Mouse (Mus musculus): ENCODE measurements around the gene Frmd8. TPM values are rescaled to one million over a fixed set of nuclear protein-coding genes. Genes with fewer than 3 reads are reported as not detected.

The Frmd8 gene
- polyA plus RNA-seq, 1 experiment = 18.1 TPM

GRCm38 (mm10) chr19:5830776-5831175 is 44.3 kb downstream of the Frmd8 start:
- WGBS = 86% methylated on average over 7 of the region's 7 CpGs
- no peak overlapping the region for H3K4me3 ChIP-seq (replicated peaks; ENCODE audit: control insufficient read depth, low read depth, low read length)
- H3K27ac ChIP-seq (ENCODE audit: control insufficient read depth, insufficient read depth, low read depth, low read length, poor library complexity) = no peak overlapping the region
- no peak for TF ChIP-seq POLR2A (IDR thresholded peaks at IDR 0.05; ENCODE audit: borderline replicate concordance, control insufficient read depth, low read depth, low read length)
- no peak for TF ChIP-seq CTCF (IDR thresholded peaks at IDR 0.05; ENCODE audit: control insufficient read depth, insufficient read depth, low read length)
- H3K4me1 ChIP-seq (ENCODE audit: control insufficient read depth, insufficient read depth, low read length) = no peaks in the 10 kb centered on the region

- Histone ChIP-seq H3K4me3 (replicated peaks; ENCODE audit: control insufficient read depth, low read depth, low read length) (no peak overlapping the region), H3K4me1 (ENCODE audit: control insufficient read depth, insufficient read depth, low read length) (no peaks in the 10 kb centered on the region), H3K27ac (ENCODE audit: control insufficient read depth, insufficient read depth, low read depth, low read length, poor library complexity) (no peak overlapping the region)
- 91% methylated on average over 19 of the region's 19 CpGs for WGBS
- no peak for TF ChIP-seq POLR2A (IDR thresholded peaks at IDR 0.05; ENCODE audit: borderline replicate concordance, control insufficient read depth, low read depth, low read length)
- TF ChIP-seq CTCF (IDR thresholded peaks at IDR 0.05; ENCODE audit: control insufficient read depth, insufficient read depth, low read length) = no peak
Measured at GRCm38 (mm10) chr19:5829958-5830615, 45.0 kb downstream of the Frmd8 start.

- H3K4me1 ChIP-seq (ENCODE audit: control insufficient read depth, insufficient read depth, low read length) = no peaks in the 10 kb centered on the region
- 90% methylated on average over 7 of the region's 7 CpGs for WGBS
Measured at GRCm38 (mm10) chr19:5828905-5829304, 46.2 kb downstream of the Frmd8 start.

DNA sequence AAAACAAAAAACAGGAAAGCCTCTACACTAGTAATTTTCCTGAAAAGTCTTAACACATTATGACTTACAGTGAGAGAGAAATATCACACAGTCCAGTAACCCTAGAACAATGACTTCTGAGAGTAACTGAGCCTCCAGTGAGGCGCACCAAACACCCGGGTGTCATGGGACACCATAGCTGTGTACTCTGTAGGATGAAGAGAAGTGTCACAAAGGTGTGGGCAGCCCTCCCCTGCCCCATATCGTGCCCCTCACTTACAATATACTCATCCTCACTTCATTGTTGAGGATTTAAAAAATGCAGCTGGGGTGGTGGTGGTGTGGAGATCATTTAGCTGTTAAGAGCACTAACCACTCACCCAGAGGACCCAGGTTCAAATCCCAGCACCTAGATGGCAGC is 46.9 kb downstream of the Frmd8 start:
- Histone ChIP-seq H3K4me3 (replicated peaks; ENCODE audit: control insufficient read depth, low read depth, low read length) (no peak overlapping the region), H3K4me1 (ENCODE audit: control insufficient read depth, insufficient read depth, low read length) (no peaks in the 10 kb centered on the region; the same call in 1 of the 2 replicates), H3K27ac (ENCODE audit: control insufficient read depth, insufficient read depth, low read depth, low read length, poor library complexity) (no peak overlapping the region)
- 93% methylated on average over 3 of the region's 3 CpGs for WGBS
- TF ChIP-seq CTCF (IDR thresholded peaks at IDR 0.05; ENCODE audit: control insufficient read depth, insufficient read depth, low read length) (no peak), POLR2A (IDR thresholded peaks at IDR 0.05; ENCODE audit: borderline replicate concordance, control insufficient read depth, low read depth, low read length) (no peak)

More at GRCm38 (mm10) chr19:5828905-5829304, 46.2 kb downstream of the Frmd8 start:
- no peak overlapping the region for H3K4me3 ChIP-seq (replicated peaks; ENCODE audit: control insufficient read depth, low read depth, low read length)
- TF ChIP-seq CTCF (IDR thresholded peaks at IDR 0.05; ENCODE audit: control insufficient read depth, insufficient read depth, low read length) (no peak), POLR2A (IDR thresholded peaks at IDR 0.05; ENCODE audit: borderline replicate concordance, control insufficient read depth, low read depth, low read length) (no peak)
- H3K27ac ChIP-seq (ENCODE audit: control insufficient read depth, insufficient read depth, low read depth, low read length, poor library complexity) = no peak overlapping the region

- no peak overlapping the region for H3K4me3 ChIP-seq (replicated peaks; ENCODE audit: control insufficient read depth, low read depth, low read length)
- no peaks in the 10 kb centered on the region; the same call in 1 of the 2 replicates for H3K4me1 ChIP-seq (ENCODE audit: control insufficient read depth, insufficient read depth, low read length)
- TF ChIP-seq POLR2A (IDR thresholded peaks at IDR 0.05; ENCODE audit: borderline replicate concordance, control insufficient read depth, low read depth, low read length) (no peak), CTCF (IDR thresholded peaks at IDR 0.05; ENCODE audit: control insufficient read depth, insufficient read depth, low read length) (no peak)
- 84% methylated on average over 9 of the region's 9 CpGs for WGBS
- no peak overlapping the region for H3K27ac ChIP-seq (ENCODE audit: control insufficient read depth, insufficient read depth, low read depth, low read length, poor library complexity)
Measured at GRCm38 (mm10) chr19:5827456-5828154, 47.5 kb downstream of the Frmd8 start.

- WGBS = 94% methylated on average over 6 of the region's 6 CpGs
- TF ChIP-seq POLR2A (IDR thresholded peaks at IDR 0.05; ENCODE audit: borderline replicate concordance, control insufficient read depth, low read depth, low read length) (no peak), CTCF (IDR thresholded peaks at IDR 0.05; ENCODE audit: control insufficient read depth, insufficient read depth, low read length) (no peak)
- Histone ChIP-seq H3K4me3 (replicated peaks; ENCODE audit: control insufficient read depth, low read depth, low read length) (no peak overlapping the region), H3K4me1 (ENCODE audit: control insufficient read depth, insufficient read depth, low read length) (no peaks in the 10 kb centered on the region; the same call in 1 of the 2 replicates), H3K27ac (ENCODE audit: control insufficient read depth, insufficient read depth, low read depth, low read length, poor library complexity) (no peak overlapping the region)
Measured at GRCm38 (mm10) chr19:5827044-5827443, 48.0 kb downstream of the Frmd8 start.

GRCm38 (mm10) chr19:5826731-5827002 is 48.4 kb downstream of the Frmd8 start:
- Histone ChIP-seq H3K4me3 (replicated peaks; ENCODE audit: control insufficient read depth, low read depth, low read length) (no peak overlapping the region), H3K4me1 (ENCODE audit: control insufficient read depth, insufficient read depth, low read length) (no peaks in the 10 kb centered on the region; the same call in 1 of the 2 replicates), H3K27ac (ENCODE audit: control insufficient read depth, insufficient read depth, low read depth, low read length, poor library complexity) (no peak overlapping the region)
- WGBS = 82% methylated on average over 4 of the region's 4 CpGs
- TF ChIP-seq CTCF (IDR thresholded peaks at IDR 0.05; ENCODE audit: control insufficient read depth, insufficient read depth, low read length) = no peak
- TF ChIP-seq POLR2A (IDR thresholded peaks at IDR 0.05; ENCODE audit: borderline replicate concordance, control insufficient read depth, low read depth, low read length) = no peak

DNA sequence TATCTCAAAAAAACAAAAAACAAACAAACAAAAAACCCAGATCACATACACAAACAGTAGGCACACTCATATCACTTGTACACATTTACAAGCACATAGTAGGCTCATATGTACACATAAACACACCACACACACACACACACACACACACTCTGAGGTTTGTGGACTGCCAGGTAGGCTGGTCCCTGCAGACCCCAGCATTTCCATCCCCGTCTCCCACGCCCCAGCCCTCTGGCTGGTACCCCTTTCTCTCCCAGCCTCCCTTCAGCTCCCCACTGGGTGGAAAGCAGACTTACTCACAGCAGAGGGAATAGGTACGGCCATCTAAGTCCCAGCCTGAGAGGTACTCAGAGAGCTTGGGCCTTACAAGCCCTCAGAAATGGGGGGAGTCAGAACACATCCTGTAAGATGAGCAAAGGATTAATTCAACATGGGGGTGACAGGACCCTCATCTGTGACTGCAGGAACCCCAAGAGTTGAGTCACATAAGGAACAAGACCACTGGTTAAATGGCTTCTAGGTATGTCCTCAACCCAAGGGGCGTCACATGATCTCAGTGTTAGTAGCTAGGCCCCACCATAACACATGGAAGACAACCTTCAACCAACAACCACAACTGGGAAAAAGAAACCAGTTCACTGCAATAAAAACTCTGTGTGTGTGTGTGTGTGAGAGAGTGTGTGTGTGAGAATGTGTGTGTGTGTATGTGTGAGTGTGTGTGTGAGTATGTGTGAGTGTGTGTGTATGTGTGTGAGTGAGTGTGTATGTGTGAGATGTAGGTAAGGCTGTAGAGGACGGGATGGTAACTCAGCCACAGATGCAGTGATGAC is 49.0 kb downstream of the Frmd8 start:
- TF ChIP-seq POLR2A (IDR thresholded peaks at IDR 0.05; ENCODE audit: borderline replicate concordance, control insufficient read depth, low read depth, low read length) (no peak), CTCF (IDR thresholded peaks at IDR 0.05; ENCODE audit: control insufficient read depth, insufficient read depth, low read length) (no peak)
- WGBS = 95% methylated on average over 5 of the region's 5 CpGs
- Histone ChIP-seq H3K4me1 (ENCODE audit: control insufficient read depth, insufficient read depth, low read length) (no peaks in the 10 kb centered on the region; the same call in 1 of the 2 replicates), H3K4me3 (replicated peaks; ENCODE audit: control insufficient read depth, low read depth, low read length) (no peak overlapping the region), H3K27ac (ENCODE audit: control insufficient read depth, insufficient read depth, low read depth, low read length, poor library complexity) (no peak overlapping the region)
